Mouse (Mus musculus) heart, embryonic 10.5 days (tissue): Measurements from ENCODE around the gene Strap. TPM values are rescaled to one million over a fixed set of nuclear protein-coding genes. Genes with fewer than 3 reads are reported as not detected.
"Not testable (repeated sequence)": the region's sequence is repeated elsewhere in the genome, so short reads cannot be mapped to it uniquely, and the experiment has no call there.

Experiments
- DNase-seq: peaks from one replicate; pipeline ENCODE4 v3.0.0-alpha.2; 2017; ENCODE audit warnings: low spot score
- H3K27ac ChIP-seq: fragments of 300-500 bp; sonication (generic); 2 replicates; pipeline ENCODE4 v1.5.1; 2016; ENCODE audit warnings: mild to moderate bottlenecking
- H3K27me3 ChIP-seq: fragments of 300-500 bp; sonication (generic); 2 replicates; pipeline ENCODE4 v1.6.1; 2016; ENCODE audit warnings: mild to moderate bottlenecking; ENCODE audit not compliant: poor library complexity, insufficient read depth, severe bottlenecking
- H3K36me3 ChIP-seq: fragments of 300-500 bp; sonication (generic); 2 replicates; pipeline ENCODE4 v1.6.1; 2016; ENCODE audit warnings: mild to moderate bottlenecking, moderate library complexity
- H3K4me1 ChIP-seq: fragments of 300-500 bp; sonication (generic); 2 replicates; pipeline ENCODE4 v1.6.1; 2016; ENCODE audit warnings: mild to moderate bottlenecking
- H3K4me3 ChIP-seq: fragments of 300-500 bp; sonication (generic); 2 replicates; pipeline ENCODE4 v1.5.1; 2016; ENCODE audit warnings: mild to moderate bottlenecking, moderate library complexity
- H3K9me3 ChIP-seq: fragments of 300-500 bp; sonication (generic); 2 replicates; pipeline ENCODE4 v1.6.1; 2016; ENCODE audit warnings: mild to moderate bottlenecking, moderate library complexity
- WGBS: fragments of 180-500 bp; shearing (Covaris S2); methylation state at CpG from one replicate; pipeline ENCODE4 v1.1.7; 2016; 5-methylcytosine and 5-hydroxymethylcytosine counted together
- polyA plus RNA-seq: library from polyadenylated mRNA; unstranded; fragments of >200 nt; fragmentation: Nextera tagmentation; extraction: Ambion mirVana; gene quantifications from 2 replicates; pipeline ENCODE4 v1.2.1, GENCODE M21; 2016

The Strap gene
- polyA plus RNA-seq, 1 experiment from 2014 or later = 170 TPM

GRCm38 (mm10) chr6:137704300-137704939 lies 30.5 kb upstream of the Strap start:
- DNase-seq = peak; percentile 78
- WGBS = 55% methylated on average over 25 of the region's 25 CpGs
- no peaks in the 10 kb centered on the region for H3K36me3 ChIP-seq
- no peaks in the 10 kb centered on the region for H3K27me3 ChIP-seq
- H3K4me1 ChIP-seq = peaks cover 16% of the 10 kb centered on the region
- H3K9me3 ChIP-seq = no peaks in the 10 kb centered on the region
- H3K4me3 ChIP-seq = peak overlapping the region; percentile 8; the same call in 1 of the 2 replicates
- peak overlapping the region; percentile 72; the same call in 1 of the 2 replicates for H3K27ac ChIP-seq

GRCm38 (mm10) chr6:137706209-137706608 lies 28.7 kb upstream of the Strap start:
- WGBS = 86% methylated on average over 10 of the region's 10 CpGs
- H3K27me3 ChIP-seq = no peaks in the 10 kb centered on the region
- no peak overlapping the region for H3K27ac ChIP-seq
- no peaks in the 10 kb centered on the region for H3K9me3 ChIP-seq
- peaks cover 16% of the 10 kb centered on the region for H3K4me1 ChIP-seq
- no peak for DNase-seq
- no peaks in the 10 kb centered on the region for H3K36me3 ChIP-seq
- no peak overlapping the region for H3K4me3 ChIP-seq

GRCm38 (mm10) chr6:137708726-137709405 lies 26.0 kb upstream of the Strap start:
- not testable (repeated sequence) for DNase-seq, H3K27me3 ChIP-seq, H3K36me3 ChIP-seq, H3K27ac ChIP-seq, H3K9me3 ChIP-seq, H3K4me3 ChIP-seq
- WGBS = 77% methylated on average over 13 of the region's 13 CpGs
- peaks cover 17% of the 10 kb centered on the region for H3K4me1 ChIP-seq

- WGBS = 85% methylated on average over 14 of the region's 14 CpGs
- no peaks in the 10 kb centered on the region for H3K27me3 ChIP-seq
Measured at GRCm38 (mm10) chr6:137710179-137711037, 24.5 kb upstream of the Strap start.

GRCm38 (mm10) chr6:137712654-137713309 lies 22.1 kb upstream of the Strap start:
- WGBS = 53% methylated on average over 7 of the region's 7 CpGs
- H3K27me3 ChIP-seq = no peaks in the 10 kb centered on the region
- DNase-seq = no peak
- H3K4me1 ChIP-seq = peaks cover 16% of the 10 kb centered on the region; the same call in 1 of the 2 replicates
- H3K4me3 ChIP-seq = no peak overlapping the region
- H3K36me3 ChIP-seq = no peaks in the 10 kb centered on the region
- no peaks in the 10 kb centered on the region for H3K9me3 ChIP-seq
- peak overlapping the region; percentile 67; the same call in 1 of the 2 replicates for H3K27ac ChIP-seq

More at GRCm38 (mm10) chr6:137710179-137711037, 24.5 kb upstream of the Strap start:
- Histone ChIP-seq H3K36me3 (no peaks in the 10 kb centered on the region), H3K27ac (no peak overlapping the region), H3K9me3 (no peaks in the 10 kb centered on the region), H3K4me1 (peaks cover 6% of the 10 kb centered on the region; the same call in 1 of the 2 replicates), H3K4me3 (no peak overlapping the region)
- no peak for DNase-seq

GRCm38 (mm10) chr6:137713310-137713664 lies 21.6 kb upstream of the Strap start:
- Histone ChIP-seq H3K4me1 (peaks cover 16% of the 10 kb centered on the region; the same call in 1 of the 2 replicates), H3K4me3 (no peak overlapping the region), H3K9me3 (no peaks in the 10 kb centered on the region), H3K27me3 (no peaks in the 10 kb centered on the region), H3K36me3 (no peaks in the 10 kb centered on the region), H3K27ac (peak overlapping the region; percentile 67; the same call in 1 of the 2 replicates)
- WGBS = 70% methylated on average over 3 of the region's 3 CpGs
- DNase-seq = no peak

GRCm38 (mm10) chr6:137716802-137717201 lies 18.1 kb upstream of the Strap start:
- H3K4me1 ChIP-seq = peaks cover 16% of the 10 kb centered on the region; the same call in 1 of the 2 replicates
- no peaks in the 10 kb centered on the region for H3K36me3 ChIP-seq
- H3K9me3 ChIP-seq = no peaks in the 10 kb centered on the region
- 32% methylated on average over 5 of the region's 5 CpGs for WGBS
- no peak overlapping the region for H3K27ac ChIP-seq
- H3K27me3 ChIP-seq = no peaks in the 10 kb centered on the region
- H3K4me3 ChIP-seq = no peak overlapping the region
- DNase-seq = no peak

GRCm38 (mm10) chr6:137722220-137722931 lies 12.5 kb upstream of the Strap start:
- no peak for DNase-seq
- 78% methylated on average over 15 of the region's 15 CpGs for WGBS
- Histone ChIP-seq H3K36me3 (no peaks in the 10 kb centered on the region), H3K4me1 (peaks cover 1% of the 10 kb centered on the region; the same call in 1 of the 2 replicates), H3K27me3 (0 out of 2 replicates have a peak, but pooled peaks cover 4% of the 10 kb centered on the region), H3K4me3 (no peak overlapping the region), H3K9me3 (no peaks in the 10 kb centered on the region), H3K27ac (no peak overlapping the region)

GRCm38 (mm10) chr6:137723898-137724297 lies 11.0 kb upstream of the Strap start:
- 9% methylated on average over 4 of the region's 4 CpGs for WGBS
- DNase-seq = no peak

GRCm38 (mm10) chr6:137734460-137734845 lies 425 bp upstream of the Strap start:
- peak overlapping the region; percentile 79 for H3K4me3 ChIP-seq
- H3K4me1 ChIP-seq = peaks cover 9% of the 10 kb centered on the region
- DNase-seq = no peak
- H3K27me3 ChIP-seq = no peaks in the 10 kb centered on the region
- peak overlapping the region; percentile 96 for H3K27ac ChIP-seq
- H3K36me3 ChIP-seq = peaks cover 8% of the 10 kb centered on the region
- 3% methylated on average over 7 of the region's 7 CpGs for WGBS
- no peaks in the 10 kb centered on the region for H3K9me3 ChIP-seq

More at GRCm38 (mm10) chr6:137723898-137724297, 11.0 kb upstream of the Strap start:
- no peak overlapping the region for H3K4me3 ChIP-seq
- no peaks in the 10 kb centered on the region for H3K4me1 ChIP-seq
- H3K36me3 ChIP-seq = no peaks in the 10 kb centered on the region
- H3K27ac ChIP-seq = no peak overlapping the region
- H3K9me3 ChIP-seq = no peaks in the 10 kb centered on the region
- 0 out of 2 replicates have a peak, but pooled peaks cover 4% of the 10 kb centered on the region for H3K27me3 ChIP-seq

GRCm38 (mm10) chr6:137735671-137736238 lies 877 bp downstream of the Strap start:
- Histone ChIP-seq H3K4me1 (peaks cover 9% of the 10 kb centered on the region), H3K27me3 (no peaks in the 10 kb centered on the region), H3K36me3 (peaks cover 21% of the 10 kb centered on the region), H3K9me3 (no peaks in the 10 kb centered on the region), H3K27ac (peak overlapping the region; percentile 96), H3K4me3 (peak overlapping the region; percentile 79)
- no peak for DNase-seq
- 11% methylated on average over 17 of the region's 17 CpGs for WGBS
